Mouse (Mus musculus): Measurements from ENCODE around the gene Tc2n. TPM values are rescaled to one million over a fixed set of nuclear protein-coding genes. Genes with fewer than 3 reads are reported as not detected.

The Tc2n gene
- 6.3 and 7.4 TPM in 2 replicates for polyA plus RNA-seq (2015; fragmentation: Nextera tagmentation; extraction: Ambion mirVana)

DNA sequence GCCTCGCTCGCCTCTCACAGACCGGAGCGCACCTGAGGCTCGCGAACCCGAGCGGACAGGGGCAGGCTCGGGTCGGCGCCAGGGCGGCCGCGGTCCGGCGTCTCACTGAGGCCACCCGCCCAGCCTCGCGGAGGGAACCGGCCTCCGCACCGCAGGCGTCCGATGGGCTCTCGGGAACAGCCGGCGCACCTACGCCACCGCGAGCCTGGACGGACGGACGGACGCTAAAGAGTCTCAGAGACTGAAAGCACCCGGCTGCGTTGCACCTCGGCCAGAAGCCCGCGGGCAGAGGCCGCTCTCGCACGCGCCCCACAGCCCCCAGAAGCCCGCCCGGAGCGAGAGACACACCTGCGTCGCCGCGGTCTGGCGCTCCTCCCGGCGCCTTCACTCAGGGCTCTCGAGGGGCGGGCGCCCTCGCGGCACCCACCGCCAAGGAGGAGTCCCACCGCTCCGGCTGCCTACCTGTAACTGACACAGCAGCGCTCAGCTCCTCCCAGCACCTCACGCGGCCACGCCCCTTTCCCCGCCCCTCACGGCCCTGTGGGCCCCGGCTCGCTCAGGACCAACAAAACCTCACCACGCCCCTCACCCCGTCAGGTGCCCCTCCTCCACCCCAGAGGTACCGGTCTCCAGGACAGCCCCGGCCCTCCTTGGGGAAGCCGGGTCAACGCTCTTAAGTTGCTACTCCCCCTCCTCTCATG is at the start of gene Tc2n:
Tc2n (minus strand) TSS at position 470 of the 701 bp plus-strand sequence.
- Histone ChIP-seq H3K27ac (ENCODE audit: low read depth, low read length) (peak within 1 kb of the TSS; percentile 90), H3K36me3 (ENCODE audit: control insufficient read depth, insufficient read depth) (no peaks in the 10 kb centered on the region), H3K4me3 (ENCODE audit: low read depth, low read length) (peak within 1 kb of the TSS; percentile 78), H3K27me3 (replicated peaks; ENCODE audit: control insufficient read depth, insufficient read depth, low read length) (no peaks in the 10 kb centered on the region), H3K4me1 (replicated peaks; ENCODE audit: control insufficient read depth, insufficient read depth, low read length) (no peaks in the 10 kb centered on the region), H3K9me3 (ENCODE audit: control insufficient read depth) (no peaks in the 10 kb centered on the region), H3K9ac (ENCODE audit: low read depth, low read length) (peak within 1 kb of the TSS; percentile 70), H3K4me2 (replicated peaks; ENCODE audit: low read depth) (peak within 1 kb of the TSS; percentile 91)
- under 1% methylated on average over 66 of the region's 75 CpGs for WGBS
- TF ChIP-seq CTCF (IDR thresholded peaks at IDR 0.05; ENCODE audit: low read depth) = no peak; the same call in 1 of the 2 replicates
- peak; percentile 99 for ATAC-seq

DNA sequence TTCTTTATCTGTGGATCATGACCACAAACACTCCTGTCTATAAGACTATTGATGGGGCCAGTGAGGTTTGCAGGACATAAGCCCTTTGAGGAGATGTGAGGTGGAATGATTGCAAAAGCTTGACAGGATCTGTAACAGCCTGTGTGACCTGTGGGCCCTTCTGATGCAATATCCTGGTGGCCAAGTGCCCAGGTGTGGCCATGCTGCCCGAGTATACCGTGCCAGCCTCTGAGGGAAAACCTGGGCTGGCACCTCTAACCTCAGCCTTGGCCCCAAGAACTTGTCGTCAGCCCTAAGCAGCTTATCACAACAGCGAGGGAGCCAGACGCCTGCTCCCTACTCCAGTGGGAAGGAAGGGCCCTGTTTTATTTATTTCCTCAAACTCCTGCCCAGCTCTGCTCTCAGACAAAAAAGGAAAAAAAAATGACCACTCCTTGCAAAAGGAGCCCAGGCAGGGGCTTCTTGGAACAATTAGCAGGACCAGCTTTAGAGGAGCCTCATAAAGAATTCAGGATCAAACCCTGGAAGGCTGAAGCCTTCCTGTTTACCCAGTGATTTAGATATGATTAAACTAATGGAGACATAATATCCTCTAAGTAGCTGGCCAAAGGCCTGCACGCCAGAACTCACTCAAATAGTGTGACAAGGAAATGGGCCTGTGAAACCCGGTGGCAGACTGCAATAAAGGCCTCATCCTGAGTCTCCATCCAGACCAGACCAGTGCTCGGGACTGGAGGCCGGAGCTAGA is 49.2 kb upstream of the Tc2n start:
- H3K27me3 ChIP-seq (replicated peaks; ENCODE audit: control insufficient read depth, insufficient read depth, low read length) = no peaks in the 10 kb centered on the region
- peak overlapping the region; percentile 65 for H3K27ac ChIP-seq (ENCODE audit: low read depth, low read length)
- TF ChIP-seq CTCF (IDR thresholded peaks at IDR 0.05; ENCODE audit: low read depth) = no peak
- no peak overlapping the region for H3K9ac ChIP-seq (ENCODE audit: low read depth, low read length)
- peaks cover 15% of the 10 kb centered on the region; the same call in 1 of the 2 replicates for H3K4me1 ChIP-seq (replicated peaks; ENCODE audit: control insufficient read depth, insufficient read depth, low read length)
- H3K9me3 ChIP-seq (ENCODE audit: control insufficient read depth) = no peaks in the 10 kb centered on the region
- no peaks in the 10 kb centered on the region for H3K36me3 ChIP-seq (ENCODE audit: control insufficient read depth, insufficient read depth)
- H3K4me3 ChIP-seq (ENCODE audit: low read depth, low read length) = no peak overlapping the region
- no peak overlapping the region for H3K4me2 ChIP-seq (replicated peaks; ENCODE audit: low read depth)
- ATAC-seq = peak; percentile 50
- WGBS = 27% methylated on average over 9 of the region's 9 CpGs

DNA sequence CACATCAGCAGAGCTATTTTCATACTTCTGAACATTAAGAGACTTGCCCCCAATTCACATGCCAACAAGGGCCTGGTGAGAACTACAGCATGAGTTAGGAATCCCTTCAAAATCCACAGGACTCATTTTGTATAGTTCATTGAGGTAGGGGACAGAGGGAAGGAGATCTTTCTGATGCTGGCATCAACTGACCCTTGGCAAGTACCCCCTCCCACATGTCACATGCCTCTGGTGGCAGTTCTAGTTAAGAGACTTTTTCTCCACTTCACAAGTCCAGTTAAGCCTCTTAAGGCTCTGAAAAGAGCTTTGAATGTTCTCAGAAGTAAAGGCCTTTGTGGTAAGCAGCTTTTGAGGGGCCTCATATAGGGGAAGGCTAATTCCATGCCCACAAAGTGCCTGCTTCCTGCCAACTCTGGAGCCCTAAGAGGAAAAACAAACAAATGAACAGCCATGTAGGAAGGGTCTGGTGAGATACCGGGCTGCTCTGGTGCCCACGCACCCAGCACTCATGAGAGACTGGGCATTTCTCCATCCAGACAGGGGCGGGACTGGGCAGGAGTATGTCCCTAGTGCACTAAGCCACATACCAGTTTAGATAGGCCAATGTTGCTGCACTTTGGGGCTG is 48.0 kb upstream of the Tc2n start:
- H3K36me3 ChIP-seq (ENCODE audit: control insufficient read depth, insufficient read depth) = no peaks in the 10 kb centered on the region
- no peaks in the 10 kb centered on the region for H3K9me3 ChIP-seq (ENCODE audit: control insufficient read depth)
- WGBS = 67% methylated on average over 3 of the region's 3 CpGs
- H3K9ac ChIP-seq (ENCODE audit: low read depth, low read length) = no peak overlapping the region
- no peak overlapping the region for H3K27ac ChIP-seq (ENCODE audit: low read depth, low read length)
- no peak for TF ChIP-seq CTCF (IDR thresholded peaks at IDR 0.05; ENCODE audit: low read depth)
- peaks cover 15% of the 10 kb centered on the region; the same call in 1 of the 2 replicates for H3K4me1 ChIP-seq (replicated peaks; ENCODE audit: control insufficient read depth, insufficient read depth, low read length)
- H3K27me3 ChIP-seq (replicated peaks; ENCODE audit: control insufficient read depth, insufficient read depth, low read length) = no peaks in the 10 kb centered on the region
- no peak overlapping the region for H3K4me3 ChIP-seq (ENCODE audit: low read depth, low read length)
- H3K4me2 ChIP-seq (replicated peaks; ENCODE audit: low read depth) = no peak overlapping the region
- ATAC-seq = no peak

DNA sequence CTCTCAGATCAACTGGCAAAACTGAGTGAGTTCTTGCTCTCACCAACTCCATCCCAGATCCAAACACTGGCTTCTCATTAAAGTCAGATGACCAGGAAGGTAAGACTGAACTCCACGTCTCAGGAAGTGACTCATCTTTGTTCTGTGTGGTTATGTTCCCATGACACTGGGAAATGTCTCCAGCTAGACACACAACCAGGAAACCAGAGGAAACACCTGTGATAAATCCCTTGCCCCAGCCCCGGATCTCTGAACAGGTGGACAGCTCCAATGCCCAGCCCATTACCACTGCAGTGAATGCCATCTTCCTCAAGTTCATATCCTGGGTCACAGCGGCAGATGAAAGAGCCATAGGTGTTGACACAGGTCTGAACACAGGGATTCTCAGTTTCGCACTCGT is 46.5 kb upstream of the Tc2n start:
- H3K9me3 ChIP-seq (ENCODE audit: control insufficient read depth) = no peaks in the 10 kb centered on the region
- no peaks in the 10 kb centered on the region for H3K36me3 ChIP-seq (ENCODE audit: control insufficient read depth, insufficient read depth)
- H3K4me3 ChIP-seq (ENCODE audit: low read depth, low read length) = no peak overlapping the region
- no peak for TF ChIP-seq CTCF (IDR thresholded peaks at IDR 0.05; ENCODE audit: low read depth)
- peak; percentile 72 for ATAC-seq
- no peak overlapping the region for H3K4me2 ChIP-seq (replicated peaks; ENCODE audit: low read depth)
- no peak overlapping the region for H3K27ac ChIP-seq (ENCODE audit: low read depth, low read length)
- no peaks in the 10 kb centered on the region for H3K27me3 ChIP-seq (replicated peaks; ENCODE audit: control insufficient read depth, insufficient read depth, low read length)
- H3K4me1 ChIP-seq (replicated peaks; ENCODE audit: control insufficient read depth, insufficient read depth, low read length) = peaks cover 21% of the 10 kb centered on the region; the same call in 1 of the 2 replicates
- no peak overlapping the region for H3K9ac ChIP-seq (ENCODE audit: low read depth, low read length)
- 63% methylated on average over 5 of the region's 5 CpGs for WGBS

DNA sequence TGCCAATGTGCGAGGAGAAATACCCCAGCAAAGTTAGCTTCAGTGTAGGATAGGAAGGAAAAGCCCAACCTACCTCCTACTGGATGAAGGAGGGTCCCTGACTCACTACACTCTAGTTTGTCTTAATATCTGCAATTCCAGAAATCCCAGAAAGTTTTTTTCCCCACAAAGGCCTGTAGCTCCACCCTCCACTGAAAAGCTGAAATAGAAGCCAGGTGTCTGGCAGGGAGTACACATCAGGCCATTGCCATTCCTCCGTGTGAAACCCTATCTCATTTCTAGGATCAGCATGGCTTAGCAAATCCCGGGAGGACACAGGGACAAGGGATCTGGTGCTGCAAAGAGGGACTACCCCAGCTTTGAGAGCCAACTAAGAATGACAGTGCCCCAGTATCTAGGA is 44.7 kb upstream of the Tc2n start:
- Histone ChIP-seq H3K4me1 (replicated peaks; ENCODE audit: control insufficient read depth, insufficient read depth, low read length) (peaks cover 28% of the 10 kb centered on the region; the same call in 1 of the 2 replicates), H3K4me3 (ENCODE audit: low read depth, low read length) (no peak overlapping the region), H3K9me3 (ENCODE audit: control insufficient read depth) (no peaks in the 10 kb centered on the region), H3K9ac (ENCODE audit: low read depth, low read length) (no peak overlapping the region), H3K36me3 (ENCODE audit: control insufficient read depth, insufficient read depth) (no peaks in the 10 kb centered on the region), H3K27ac (ENCODE audit: low read depth, low read length) (no peak overlapping the region), H3K27me3 (replicated peaks; ENCODE audit: control insufficient read depth, insufficient read depth, low read length) (no peaks in the 10 kb centered on the region), H3K4me2 (replicated peaks; ENCODE audit: low read depth) (no peak overlapping the region)
- no peak for TF ChIP-seq CTCF (IDR thresholded peaks at IDR 0.05; ENCODE audit: low read depth)
- WGBS = 57% methylated on average over 3 of the region's 3 CpGs
- no peak for ATAC-seq

DNA sequence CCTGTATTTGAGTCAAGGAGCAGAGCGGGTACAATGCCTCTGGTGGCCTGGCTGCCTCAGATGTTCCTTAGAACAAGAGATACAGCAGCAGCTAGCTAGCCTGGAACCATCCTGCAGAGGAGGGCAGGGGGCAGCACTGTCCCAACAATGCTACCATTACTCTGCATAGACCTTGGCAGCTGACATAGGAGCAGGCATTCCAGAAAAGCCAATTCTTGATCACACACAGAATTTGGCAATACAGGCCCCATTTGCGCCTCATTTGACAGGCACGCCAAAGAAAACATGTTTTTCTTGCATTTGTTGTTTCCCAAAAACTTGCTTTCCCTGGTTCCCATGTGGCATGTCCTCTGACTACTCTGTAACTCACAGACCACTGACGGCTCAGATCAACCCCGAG is 43.7 kb upstream of the Tc2n start:
- H3K9ac ChIP-seq (ENCODE audit: low read depth, low read length) = no peak overlapping the region
- no peak overlapping the region for H3K4me2 ChIP-seq (replicated peaks; ENCODE audit: low read depth)
- ATAC-seq = no peak
- H3K9me3 ChIP-seq (ENCODE audit: control insufficient read depth) = no peaks in the 10 kb centered on the region
- 96% methylated on average over 5 of the region's 5 CpGs for WGBS
- no peak; the same call in 1 of the 2 replicates for TF ChIP-seq CTCF (IDR thresholded peaks at IDR 0.05; ENCODE audit: low read depth)
- H3K36me3 ChIP-seq (ENCODE audit: control insufficient read depth, insufficient read depth) = no peaks in the 10 kb centered on the region
- no peak overlapping the region for H3K27ac ChIP-seq (ENCODE audit: low read depth, low read length)
- no peak overlapping the region for H3K4me3 ChIP-seq (ENCODE audit: low read depth, low read length)
- no peaks in the 10 kb centered on the region for H3K27me3 ChIP-seq (replicated peaks; ENCODE audit: control insufficient read depth, insufficient read depth, low read length)
- H3K4me1 ChIP-seq (replicated peaks; ENCODE audit: control insufficient read depth, insufficient read depth, low read length) = peaks cover 27% of the 10 kb centered on the region; the same call in 1 of the 2 replicates

Data from intestine, postnatal 0 days (tissue).